Mouse (Mus musculus) thymus, adult 2 months (tissue): ENCODE data around the gene Zc3h6.

Experiments used
- CTCF ChIP-seq: fragments of 200-500 bp; IDR thresholded peaks from 2 replicates; pipeline ENCODE4 v1.5.1; 2012; ENCODE audit warnings: mild to moderate bottlenecking, control low read depth, low read length, moderate library complexity, borderline replicate concordance; ENCODE audit not compliant: control insufficient read depth, poor library complexity, insufficient read depth; ENCODE audit errors: extremely low read depth
- POLR2A ChIP-seq: fragments of 200-500 bp; IDR thresholded peaks from 2 replicates; pipeline ENCODE4 v1.6.1; 2012; ENCODE audit warnings: mild to moderate bottlenecking, low read length, control low read depth, moderate library complexity; ENCODE audit not compliant: control insufficient read depth, poor library complexity, insufficient read depth; ENCODE audit errors: extremely low read depth

DNA sequence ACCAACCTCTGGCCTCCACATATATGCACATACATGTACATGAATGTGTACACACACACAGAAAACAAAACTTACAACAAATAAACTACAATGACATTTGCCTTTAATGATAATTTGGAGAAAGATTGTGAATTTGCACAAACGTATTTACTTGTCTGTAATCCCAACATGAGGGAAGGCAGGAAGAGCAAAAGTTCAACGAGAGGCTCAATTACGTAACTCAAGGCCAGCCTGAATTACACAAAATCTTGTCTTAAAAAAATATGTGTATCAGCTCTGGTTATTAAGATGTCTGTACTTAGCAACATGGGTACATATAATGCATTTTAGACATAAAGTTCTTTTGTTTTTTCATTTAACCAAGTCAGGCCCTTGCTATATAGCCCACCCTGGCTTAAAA is 30.9 kb upstream of the Zc3h6 start:
- TF ChIP-seq CTCF (no peak), POLR2A (no peak)
